Mouse (Mus musculus) midbrain, embryonic 13.5 days (tissue): Measurements from ENCODE around the gene Skint8. TPM values are rescaled to one million over a fixed set of nuclear protein-coding genes. Genes with fewer than 3 reads are reported as not detected.
A peak's percentile ranks its signal among the peaks of the same experiment; 100 is the strongest.
"Not testable (repeated sequence)": the region's sequence is repeated elsewhere in the genome, so short reads cannot be mapped to it uniquely, and the experiment has no call there.

Source experiments
- ATAC-seq: fragments of 200-750 bp; cut with Nextera tagmentation; 2 replicates; pipeline ENCODE4 v1.8.0; 2017; ENCODE audit warnings: mild to moderate bottlenecking, moderate TSS enrichment, moderate library complexity
- H3K27ac ChIP-seq: fragments of 300-500 bp; sonication (generic); 2 replicates; pipeline ENCODE4 v1.5.1; 2015; ENCODE audit warnings: inconsistent platforms, mild to moderate bottlenecking, moderate library complexity
- H3K27me3 ChIP-seq: fragments of 300-500 bp; sonication (generic); 2 replicates; pipeline ENCODE4 v1.6.1; 2015; ENCODE audit warnings: mild to moderate bottlenecking, inconsistent platforms
- H3K36me3 ChIP-seq: fragments of 300-500 bp; sonication (generic); 2 replicates; pipeline ENCODE4 v1.6.1; 2015; ENCODE audit warnings: mild to moderate bottlenecking, inconsistent platforms
- H3K4me1 ChIP-seq: fragments of 300-500 bp; sonication (generic); replicated peaks from 2 replicates; pipeline ENCODE4 v1.6.1; 2015; ENCODE audit warnings: inconsistent platforms
- H3K4me2 ChIP-seq: fragments of 300-500 bp; sonication (generic); replicated peaks from 2 replicates; pipeline ENCODE4 v1.6.1; 2015; ENCODE audit warnings: moderate library complexity, mild to moderate bottlenecking, inconsistent platforms
- H3K4me3 ChIP-seq: fragments of 300-500 bp; sonication (generic); replicated peaks from 2 replicates; pipeline ENCODE4 v1.5.1; 2015; ENCODE audit warnings: mild to moderate bottlenecking, inconsistent platforms
- H3K9ac ChIP-seq: fragments of 300-500 bp; sonication (generic); replicated peaks from 2 replicates; pipeline ENCODE4 v1.6.1; 2015; ENCODE audit warnings: mild to moderate bottlenecking, inconsistent platforms
- H3K9me3 ChIP-seq: fragments of 300-500 bp; sonication (generic); 2 replicates; pipeline ENCODE4 v1.6.1; 2016; ENCODE audit warnings: mild to moderate bottlenecking, inconsistent platforms
- WGBS: fragments of 180-500 bp; shearing (Covaris S2); methylation state at CpG from one replicate; pipeline ENCODE4 v1.1.7; 2015; 5-methylcytosine and 5-hydroxymethylcytosine counted together
- polyA plus RNA-seq: library from polyadenylated mRNA; unstranded; fragments of >200 nt; fragmentation: Nextera tagmentation; extraction: Ambion mirVana; gene quantifications from 2 replicates; pipeline ENCODE4 v1.2.1, GENCODE M21; 2015

The Skint8 gene
- not detected in 2 replicates for polyA plus RNA-seq

DNA sequence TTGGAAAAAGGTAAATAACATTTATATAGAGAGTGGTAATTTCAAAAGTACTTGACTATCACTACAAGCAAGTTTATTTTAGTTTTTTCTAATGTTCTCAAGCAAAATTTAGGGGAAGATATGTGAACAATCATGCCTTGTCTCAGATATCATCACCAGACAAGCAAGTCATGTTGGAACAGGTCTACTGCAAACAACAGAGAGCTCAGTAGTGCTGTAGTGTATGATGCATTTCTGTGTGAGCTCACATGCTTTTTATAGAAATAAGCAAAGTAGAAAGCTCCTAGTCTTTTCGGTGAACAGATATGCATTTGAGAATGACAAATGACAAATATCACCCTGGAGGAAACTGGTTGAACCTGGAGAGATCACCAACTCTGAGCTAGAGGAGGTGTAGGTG is at the start of gene Skint8:
Skint8 (plus strand) TSS at position 301 of the 400 bp plus-strand sequence.
- no peaks in the 10 kb centered on the region for H3K4me1 ChIP-seq
- H3K9me3 ChIP-seq = no peaks in the 10 kb centered on the region
- H3K4me2 ChIP-seq = no peak within 1 kb of the TSS
- ATAC-seq = no peak
- H3K4me3 ChIP-seq = no peak within 1 kb of the TSS
- WGBS = 94% methylated on average over 1 of the region's 1 CpGs
- no peaks in the 10 kb centered on the region for H3K36me3 ChIP-seq
- H3K9ac ChIP-seq = no peak within 1 kb of the TSS
- H3K27ac ChIP-seq = no peak within 1 kb of the TSS
- no peaks in the 10 kb centered on the region for H3K27me3 ChIP-seq

DNA sequence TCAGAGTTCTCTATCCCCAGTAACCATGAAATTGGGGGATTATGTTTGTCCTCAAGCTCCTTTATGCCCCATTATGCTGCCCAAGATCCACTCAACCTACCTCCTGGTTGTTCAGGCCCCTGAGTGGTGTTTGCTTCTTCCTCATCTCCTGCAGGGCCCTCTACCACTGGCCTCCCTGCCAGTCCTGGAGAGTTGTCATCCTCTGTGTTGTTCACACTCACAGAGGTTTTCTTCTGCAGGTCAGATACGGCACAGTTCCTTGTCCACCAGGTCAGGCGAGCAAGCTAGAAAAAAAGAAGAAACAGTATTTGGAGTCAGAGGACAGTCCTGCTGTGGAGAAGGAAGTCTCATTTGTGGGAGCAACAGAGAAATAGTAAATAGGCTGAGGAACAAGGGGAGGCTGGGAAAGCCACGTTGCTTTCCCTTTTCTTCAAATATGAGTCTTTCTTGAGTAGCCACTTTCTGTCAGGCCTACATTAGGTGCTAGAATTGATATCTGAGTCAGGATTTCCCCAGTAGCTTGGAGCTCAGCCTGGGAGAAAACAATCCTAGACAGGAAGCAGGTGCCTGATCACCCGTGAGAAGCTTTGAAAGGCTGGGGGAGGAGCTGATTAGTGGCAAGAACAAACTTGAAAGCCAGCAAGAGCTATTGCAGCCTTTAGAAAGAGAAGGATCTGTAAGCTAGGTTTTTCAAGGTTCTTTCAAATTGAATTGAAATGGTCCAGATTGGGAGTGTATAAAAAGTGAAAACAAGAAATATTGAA is 38.9 kb upstream of the Skint8 start:
- no peak overlapping the region for H3K9ac ChIP-seq
- H3K4me2 ChIP-seq = no peak overlapping the region
- no peaks in the 10 kb centered on the region for H3K4me1 ChIP-seq
- ATAC-seq = no peak
- no peak overlapping the region for H3K27ac ChIP-seq
- H3K27me3 ChIP-seq = no peaks in the 10 kb centered on the region
- no peak overlapping the region for H3K4me3 ChIP-seq
- no peaks in the 10 kb centered on the region for H3K9me3 ChIP-seq
- H3K36me3 ChIP-seq = no peaks in the 10 kb centered on the region
- WGBS = 42% methylated on average over 4 of the region's 4 CpGs

DNA sequence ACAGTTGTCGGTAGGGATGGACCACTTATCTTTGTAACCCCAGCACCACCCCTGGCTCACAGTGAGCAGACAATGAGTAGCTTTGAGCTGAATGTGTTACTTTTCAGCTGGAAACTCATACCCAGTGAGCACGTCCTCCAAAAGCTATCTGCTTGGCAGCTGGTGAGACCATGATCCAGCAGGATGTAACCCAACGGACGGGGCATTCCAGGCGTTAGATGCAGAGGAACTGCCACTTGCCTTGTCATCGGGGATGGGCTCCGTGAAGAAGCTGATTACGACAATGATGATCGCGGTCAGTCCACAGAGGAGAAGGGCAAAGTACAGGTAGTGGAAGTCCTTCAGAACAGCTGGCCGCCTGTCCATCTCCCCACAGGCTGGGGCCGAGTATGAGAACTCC is 35.6 kb upstream of the Skint8 start:
- Histone ChIP-seq H3K4me2 (no peak overlapping the region), H3K27me3 (no peaks in the 10 kb centered on the region), H3K4me3 (no peak overlapping the region), H3K27ac (no peak overlapping the region), H3K9me3 (no peaks in the 10 kb centered on the region), H3K36me3 (no peaks in the 10 kb centered on the region), H3K9ac (no peak overlapping the region), H3K4me1 (no peaks in the 10 kb centered on the region)
- WGBS = 92% methylated on average over 12 of the region's 12 CpGs
- no peak for ATAC-seq

DNA sequence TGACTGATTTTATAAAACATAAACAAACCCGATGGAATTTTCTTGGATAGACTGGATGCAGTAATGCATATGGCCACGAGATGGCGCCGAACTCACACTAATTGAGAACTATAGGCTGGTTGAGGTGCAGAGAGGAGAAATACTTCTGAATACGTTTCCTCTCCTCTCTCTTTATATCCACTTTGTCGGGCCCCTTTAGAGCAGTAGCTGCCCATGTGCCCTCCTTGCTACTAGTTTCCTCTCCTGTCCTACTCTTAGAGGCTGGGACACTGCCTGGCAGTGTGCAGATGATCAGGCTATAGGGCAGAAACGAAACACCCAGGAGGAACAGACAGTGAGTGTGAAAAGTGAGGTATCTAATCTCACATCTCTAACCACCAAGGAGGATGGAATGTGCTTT is 33.2 kb upstream of the Skint8 start:
- Histone ChIP-seq H3K4me3 (no peak overlapping the region), H3K36me3 (no peaks in the 10 kb centered on the region), H3K4me2 (peak overlapping the region; percentile 36; the same call in 1 of the 2 replicates), H3K27me3 (no peaks in the 10 kb centered on the region), H3K9me3 (no peaks in the 10 kb centered on the region), H3K27ac (no peak overlapping the region), H3K9ac (no peak overlapping the region), H3K4me1 (no peaks in the 10 kb centered on the region)
- 11% methylated on average over 7 of the region's 7 CpGs for WGBS
- peak; percentile 75 for ATAC-seq

DNA sequence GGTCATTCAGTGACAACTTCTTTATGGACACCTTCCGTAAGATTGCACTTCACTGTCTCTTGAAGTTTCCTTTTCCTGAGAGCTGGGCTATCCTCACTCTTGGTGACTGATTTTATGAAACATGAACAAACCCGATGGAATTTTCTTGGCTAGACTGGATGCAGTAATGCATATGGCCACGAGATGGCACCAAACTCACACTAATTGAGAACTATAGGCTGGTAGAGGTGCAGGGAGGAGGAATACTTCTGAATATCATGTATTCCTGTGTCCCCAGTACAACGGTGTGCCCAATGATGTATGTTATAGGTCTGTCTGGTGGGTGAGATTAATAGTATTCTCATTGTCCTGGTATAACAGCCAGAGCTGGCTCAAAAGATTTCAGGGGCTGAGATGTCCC is 32.6 kb upstream of the Skint8 start:
- WGBS = 20% methylated on average over 4 of the region's 4 CpGs
- no peaks in the 10 kb centered on the region for H3K9me3 ChIP-seq

DNA sequence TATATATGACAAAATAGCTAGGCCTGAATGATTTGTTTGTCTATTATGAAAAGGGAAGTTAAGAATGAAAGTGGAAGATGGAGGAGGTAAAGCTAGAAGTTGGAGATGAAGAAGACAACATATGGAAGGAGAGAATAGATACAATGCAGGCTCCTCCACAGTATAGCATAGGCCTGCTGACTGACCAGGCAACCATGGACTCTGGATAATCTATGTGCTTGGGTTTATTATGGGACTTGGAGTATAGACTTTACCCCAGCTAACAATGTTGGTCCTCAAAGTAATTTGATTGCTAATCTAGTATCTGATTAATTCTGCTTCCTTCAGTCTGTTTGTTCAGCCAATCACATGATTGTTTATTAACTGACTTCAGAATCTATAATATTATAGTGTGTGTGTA is 27.1 kb upstream of the Skint8 start:
- ATAC-seq = no peak
- Histone ChIP-seq H3K36me3 (no peaks in the 10 kb centered on the region), H3K27me3 (no peaks in the 10 kb centered on the region), H3K27ac (no peak overlapping the region), H3K4me1 (no peaks in the 10 kb centered on the region), H3K9ac (no peak overlapping the region), H3K4me2 (no peak overlapping the region), H3K4me3 (no peak overlapping the region), H3K9me3 (no peaks in the 10 kb centered on the region)

More for the DNA sequence above, 32.6 kb upstream of the Skint8 start:
- Histone ChIP-seq H3K27ac (no peak overlapping the region), H3K4me1 (no peaks in the 10 kb centered on the region), H3K9ac (no peak overlapping the region), H3K36me3 (no peaks in the 10 kb centered on the region), H3K4me3 (no peak overlapping the region), H3K27me3 (no peaks in the 10 kb centered on the region), H3K4me2 (no peak overlapping the region)
- peak; percentile 89 for ATAC-seq

DNA sequence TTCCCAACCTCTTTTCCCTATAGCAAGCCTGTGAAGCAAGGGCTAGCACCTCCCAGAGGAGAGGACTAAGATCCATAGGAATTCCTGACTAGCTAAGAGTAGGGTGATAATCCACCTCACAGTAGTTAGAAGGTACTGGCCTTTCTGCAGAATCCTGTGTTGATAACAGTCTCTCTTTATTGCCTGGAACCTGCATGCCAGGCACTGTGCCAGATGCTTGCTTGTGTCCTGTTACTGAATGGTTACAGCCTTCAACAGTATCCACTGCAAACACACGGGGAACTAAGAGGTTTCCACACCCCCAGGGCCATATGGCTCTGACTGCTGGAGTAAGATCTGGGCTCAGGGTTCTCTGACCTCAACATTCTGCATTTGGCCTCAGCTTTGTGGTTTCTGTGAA is 21.4 kb upstream of the Skint8 start:
- Histone ChIP-seq H3K4me3 (no peak overlapping the region), H3K27me3 (no peaks in the 10 kb centered on the region), H3K4me1 (no peaks in the 10 kb centered on the region), H3K36me3 (no peaks in the 10 kb centered on the region), H3K4me2 (no peak overlapping the region), H3K9me3 (no peaks in the 10 kb centered on the region), H3K9ac (no peak overlapping the region), H3K27ac (no peak overlapping the region)
- 60% methylated on average over 1 of the region's 1 CpGs for WGBS
- no peak for ATAC-seq

DNA sequence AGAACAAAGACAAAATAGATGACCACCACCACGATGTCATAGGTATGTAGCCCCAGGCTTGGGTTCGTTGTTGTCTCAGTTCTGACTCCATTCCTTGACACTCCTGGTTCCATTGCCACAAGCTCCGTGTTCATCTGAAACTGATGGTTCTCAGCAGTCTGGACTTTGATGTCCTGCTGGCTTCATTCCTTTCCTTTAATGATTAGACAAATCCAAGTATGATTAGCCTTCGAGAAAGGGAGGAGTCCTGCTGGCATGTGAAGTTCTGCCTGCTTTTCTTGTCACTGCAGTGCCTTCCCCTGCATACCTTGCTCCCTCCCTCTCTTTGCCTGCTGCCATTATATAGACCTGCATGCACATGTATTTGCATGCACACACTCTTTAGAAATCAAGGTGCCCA is 20.6 kb upstream of the Skint8 start:
- Histone ChIP-seq H3K9me3 (no peaks in the 10 kb centered on the region), H3K4me3 (no peak overlapping the region), H3K4me2 (no peak overlapping the region), H3K4me1 (no peaks in the 10 kb centered on the region), H3K27ac (no peak overlapping the region), H3K9ac (no peak overlapping the region), H3K27me3 (no peaks in the 10 kb centered on the region), H3K36me3 (no peaks in the 10 kb centered on the region)
- no peak for ATAC-seq
- WGBS = 75% methylated on average over 4 of the region's 4 CpGs

DNA sequence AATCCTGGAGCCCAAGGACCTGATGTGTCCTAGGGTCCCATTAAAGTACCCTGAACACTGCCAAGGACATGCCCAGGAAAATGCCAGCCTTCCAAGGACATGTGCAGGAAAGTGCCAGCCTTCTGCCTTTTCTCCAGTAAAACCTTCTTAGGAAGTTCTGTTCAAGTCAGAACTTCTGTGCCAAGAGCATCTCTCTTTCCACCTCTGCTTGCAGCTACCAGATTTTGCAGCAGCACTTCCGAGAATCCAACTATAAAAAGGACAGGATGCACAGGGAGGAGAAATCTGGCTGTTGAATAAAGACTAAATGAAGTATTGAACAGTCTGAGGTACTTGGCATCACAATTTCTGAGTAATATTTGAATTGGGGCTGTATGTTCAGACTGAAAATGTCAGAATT is 18.7 kb upstream of the Skint8 start:
- H3K27me3 ChIP-seq, H3K36me3 ChIP-seq, H3K4me2 ChIP-seq, H3K27ac ChIP-seq, H3K4me3 ChIP-seq, H3K4me1 ChIP-seq, H3K9me3 ChIP-seq, H3K9ac ChIP-seq, ATAC-seq: not testable (repeated sequence)
- 57% methylated on average over 1 of the region's 1 CpGs for WGBS

DNA sequence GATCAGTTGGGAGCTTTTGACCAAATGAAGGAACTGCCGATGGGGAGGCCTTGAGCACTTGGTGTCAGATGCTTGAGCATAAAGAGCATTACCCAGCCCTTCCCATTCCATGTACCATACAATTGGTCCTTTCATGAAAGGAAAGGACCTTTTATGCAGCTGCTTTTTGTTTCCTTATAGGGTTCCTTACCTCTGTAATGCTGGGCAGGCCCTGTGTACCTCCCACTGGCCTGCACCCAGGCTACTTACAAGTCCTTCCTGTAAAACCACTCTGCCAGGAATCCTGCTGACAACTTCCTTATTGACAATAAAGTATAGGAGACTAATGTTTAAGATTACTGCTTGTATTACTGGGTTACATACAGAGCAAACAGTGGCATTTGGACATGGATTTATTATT is 17.7 kb upstream of the Skint8 start:
- H3K27ac ChIP-seq = no peak overlapping the region
- ATAC-seq = no peak

DNA sequence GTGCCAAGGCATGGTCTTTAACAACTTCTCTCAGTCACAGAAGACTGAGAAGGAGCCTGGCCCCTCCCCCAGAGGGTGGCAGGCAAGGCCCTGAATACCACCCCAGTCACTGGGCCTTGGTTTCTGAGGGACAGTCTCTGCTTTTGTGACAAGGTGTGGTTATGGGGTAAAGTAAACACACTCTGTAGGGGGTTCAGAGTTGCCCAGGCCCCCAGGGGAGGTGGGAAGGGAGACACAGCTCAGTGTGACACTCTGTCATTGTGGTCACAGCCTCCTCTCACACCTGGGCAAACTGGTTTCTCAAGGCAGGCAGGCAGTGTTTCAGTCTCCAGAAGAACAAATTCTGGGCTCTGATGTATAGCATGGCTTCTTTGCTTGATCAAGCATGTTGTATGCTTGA is 16.4 kb upstream of the Skint8 start, which contains the start of gene Slc5a9:
Slc5a9 (minus strand) TSS at position 144 of the 400 bp plus-strand sequence.
- ATAC-seq = no peak
- Histone ChIP-seq H3K4me2 (no peak within 1 kb of the TSS), H3K27ac (no peak within 1 kb of the TSS), H3K27me3 (no peaks in the 10 kb centered on the region), H3K36me3 (no peaks in the 10 kb centered on the region), H3K4me1 (no peaks in the 10 kb centered on the region), H3K9me3 (no peaks in the 10 kb centered on the region), H3K9ac (no peak within 1 kb of the TSS), H3K4me3 (no peak within 1 kb of the TSS)

More for the DNA sequence above, 17.7 kb upstream of the Skint8 start:
- Histone ChIP-seq H3K4me2 (no peak overlapping the region), H3K9me3 (no peaks in the 10 kb centered on the region), H3K27me3 (no peaks in the 10 kb centered on the region), H3K4me1 (no peaks in the 10 kb centered on the region), H3K9ac (no peak overlapping the region), H3K4me3 (no peak overlapping the region), H3K36me3 (no peaks in the 10 kb centered on the region)
- 55% methylated on average over 1 of the region's 1 CpGs for WGBS

DNA sequence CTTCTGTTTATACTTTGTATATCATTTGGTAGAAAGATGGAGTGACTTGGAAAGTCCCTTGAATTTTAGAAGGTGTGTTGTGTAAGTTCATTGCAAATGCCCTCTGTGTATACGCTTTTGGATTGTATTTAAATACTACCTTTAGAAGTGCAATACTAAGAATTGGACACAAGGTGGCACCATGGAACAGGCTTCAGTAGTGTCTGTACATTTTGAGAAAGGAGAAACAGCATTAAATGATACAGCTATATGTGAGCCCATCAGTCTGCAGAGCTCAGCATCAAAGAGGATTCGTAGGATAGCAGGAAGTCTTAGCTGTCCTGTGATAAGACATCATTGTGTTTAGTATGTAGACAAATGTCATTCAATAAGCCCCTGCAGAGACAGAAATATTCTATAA is 11.3 kb upstream of the Skint8 start:
- Histone ChIP-seq H3K4me1 (no peaks in the 10 kb centered on the region), H3K9ac (no peak overlapping the region), H3K4me2 (no peak overlapping the region), H3K9me3 (no peaks in the 10 kb centered on the region), H3K4me3 (no peak overlapping the region), H3K27ac (no peak overlapping the region), H3K27me3 (no peaks in the 10 kb centered on the region), H3K36me3 (no peaks in the 10 kb centered on the region)
- peak; percentile 72 for ATAC-seq
- WGBS = 62% methylated on average over 2 of the region's 2 CpGs

DNA sequence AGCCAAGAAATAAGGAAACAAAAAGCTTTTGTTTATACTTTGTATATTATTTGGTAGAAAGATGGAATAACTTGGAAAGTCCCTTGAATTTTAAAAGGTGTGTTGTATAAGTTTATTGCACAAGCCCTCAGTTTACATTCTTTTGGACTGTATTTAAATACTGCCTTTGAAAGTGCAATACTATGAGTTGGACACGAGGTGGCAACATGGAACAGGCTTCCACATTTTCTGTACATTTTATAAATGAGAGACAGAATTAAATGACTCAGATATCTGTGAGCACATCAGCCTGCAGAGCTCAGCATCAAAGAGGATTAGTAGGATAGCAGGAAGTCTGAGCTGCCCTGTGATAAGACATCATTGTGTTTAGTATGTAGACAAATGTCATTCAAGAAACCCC is 42.1 kb downstream of the Skint8 start:
- 29% methylated on average over 1 of the region's 1 CpGs for WGBS
- ATAC-seq = no peak
- no peak overlapping the region for H3K4me2 ChIP-seq

More for the DNA sequence above, 42.1 kb downstream of the Skint8 start:
- H3K27ac ChIP-seq = no peak overlapping the region
- H3K4me1 ChIP-seq = no peaks in the 10 kb centered on the region
- no peaks in the 10 kb centered on the region for H3K9me3 ChIP-seq
- H3K36me3 ChIP-seq = no peaks in the 10 kb centered on the region
- no peaks in the 10 kb centered on the region for H3K27me3 ChIP-seq
- H3K4me3 ChIP-seq = no peak overlapping the region
- no peak overlapping the region for H3K9ac ChIP-seq
